Mouse (Mus musculus) C2C12 (cell line): ENCODE results near the gene Mybph. TPM values are rescaled to one million over a fixed set of nuclear protein-coding genes. Genes with fewer than 3 reads are reported as not detected.

Source experiments
- H3K27me3 ChIP-seq: one replicate; pipeline ENCODE4 v1.6.1; 2011; ENCODE audit not compliant: control insufficient read depth, insufficient read depth, insufficient read length
- H3K36me3 ChIP-seq: one replicate; pipeline ENCODE4 v1.6.1; 2011; ENCODE audit not compliant: control insufficient read depth, insufficient read depth
- H3K4me3 ChIP-seq: one replicate; pipeline ENCODE4 v1.5.1; 2011; ENCODE audit warnings: mild to moderate bottlenecking, control low read depth; ENCODE audit not compliant: poor library complexity, insufficient read depth, severe bottlenecking
- H3K79me2 ChIP-seq: one replicate; pipeline ENCODE4 v1.6.1; 2011; ENCODE audit not compliant: control insufficient read depth, insufficient read depth
- H3K79me3 ChIP-seq: one replicate; pipeline ENCODE4 v1.6.1; 2011; ENCODE audit warnings: low read depth, control low read depth
- H3ac ChIP-seq: one replicate; pipeline ENCODE3; 2011; ENCODE audit warnings: low read depth; ENCODE audit not compliant: control insufficient read depth, insufficient read length
- CEBPB ChIP-seq: IDR thresholded peaks from one replicate; pipeline ENCODE4 v1.6.1; 2011; ENCODE audit warnings: low read depth, mild to moderate bottlenecking, control low read depth, moderate library complexity
- CTCF ChIP-seq: IDR thresholded peaks from one replicate; pipeline ENCODE4 v1.5.1; 2011; ENCODE audit not compliant: control insufficient read depth, insufficient read depth, insufficient read length
- FOSL1 ChIP-seq: IDR thresholded peaks from one replicate; pipeline ENCODE4 v1.8.0; 2011; ENCODE audit warnings: mild to moderate bottlenecking, low read length; ENCODE audit not compliant: poor library complexity, insufficient read depth, severe bottlenecking
- MAX ChIP-seq: IDR thresholded peaks from one replicate; pipeline ENCODE4 v1.6.1; 2011; ENCODE audit warnings: mild to moderate bottlenecking, control low read depth
- MYOD1 ChIP-seq: IDR thresholded peaks from one replicate; pipeline ENCODE4 v1.6.1; 2011; ENCODE audit warnings: low read depth; ENCODE audit not compliant: control insufficient read depth, insufficient read length
- MYOG ChIP-seq: IDR thresholded peaks from one replicate; pipeline ENCODE4 v1.6.1; 2011; ENCODE audit not compliant: control insufficient read depth, insufficient read length; ENCODE audit errors: extremely low read depth
- USF1 ChIP-seq: IDR thresholded peaks from one replicate; pipeline ENCODE4 v1.6.1; 2011; ENCODE audit warnings: low read depth, mild to moderate bottlenecking, control low read depth, moderate library complexity
- polyA plus RNA-seq: library from polyadenylated mRNA; unstranded; fragments of >200 nt; fragmentation: generic; extraction: Trizol; gene quantifications from one replicate; pipeline ENCODE4 v1.2.1, GENCODE M21; 2012; ENCODE audit warnings: missing spikeins

The Mybph gene
- polyA plus RNA-seq, 1 experiment, result 1.4 TPM

- Histone ChIP-seq H3K27me3 (peaks cover 4% of the 10 kb centered on the region), H3K79me2 (no peaks in the 10 kb centered on the region), H3ac (no peak overlapping the region), H3K4me3 (no peak overlapping the region), H3K36me3 (no peaks in the 10 kb centered on the region), H3K79me3 (no peaks in the 10 kb centered on the region)
- TF ChIP-seq MYOD1 (no peak), CTCF (no peak), USF1 (no peak), MAX (no peak), MYOG (no peak), FOSL1 (no peak), CEBPB (no peak)
Observed at GRCm38 (mm10) chr1:134217028-134217481, 23.8 kb downstream of the Mybph start.

- Histone ChIP-seq H3K36me3 (no peaks in the 10 kb centered on the region), H3K4me3 (no peak overlapping the region), H3K79me2 (no peaks in the 10 kb centered on the region), H3K27me3 (peaks cover 4% of the 10 kb centered on the region), H3K79me3 (no peaks in the 10 kb centered on the region), H3ac (no peak overlapping the region)
- TF ChIP-seq CEBPB (no peak), CTCF (no peak), USF1 (no peak), MYOG (no peak), MAX (no peak)
Observed at GRCm38 (mm10) chr1:134217942-134218341, 24.7 kb downstream of the Mybph start.

- peaks cover 14% of the 10 kb centered on the region for H3K27me3 ChIP-seq
- no peak overlapping the region for H3K4me3 ChIP-seq
- no peaks in the 10 kb centered on the region for H3K79me3 ChIP-seq
- H3K36me3 ChIP-seq, result no peaks in the 10 kb centered on the region
- H3ac ChIP-seq, result no peak overlapping the region
- TF ChIP-seq FOSL1 (no peak), MYOG (no peak), CTCF (no peak), USF1 (no peak), CEBPB (no peak), MYOD1 (no peak), MAX (no peak)
- H3K79me2 ChIP-seq, result no peaks in the 10 kb centered on the region
Observed at GRCm38 (mm10) chr1:134219608-134220007, 26.4 kb downstream of the Mybph start.

- H3K79me2 ChIP-seq, result no peaks in the 10 kb centered on the region
- H3K79me3 ChIP-seq, result no peaks in the 10 kb centered on the region
- H3ac ChIP-seq, result no peak overlapping the region
- TF ChIP-seq FOSL1 (no peak), USF1 (no peak), MAX (no peak), MYOD1 (no peak), MYOG (no peak), CEBPB (no peak), CTCF (no peak)
- no peak overlapping the region for H3K4me3 ChIP-seq
- H3K36me3 ChIP-seq, result no peaks in the 10 kb centered on the region
- peaks cover 14% of the 10 kb centered on the region for H3K27me3 ChIP-seq
Observed at GRCm38 (mm10) chr1:134221172-134221571, 27.9 kb downstream of the Mybph start.

GRCm38 (mm10) chr1:134222122-134223055, 29.1 kb downstream of the Mybph start:
- Histone ChIP-seq H3ac (no peak overlapping the region), H3K79me2 (no peaks in the 10 kb centered on the region), H3K27me3 (peaks cover 20% of the 10 kb centered on the region), H3K79me3 (no peaks in the 10 kb centered on the region), H3K4me3 (no peak overlapping the region), H3K36me3 (no peaks in the 10 kb centered on the region)
- no peak for TF ChIP-seq USF1
- no peak for TF ChIP-seq MYOD1
- TF ChIP-seq MYOG, result no peak
- TF ChIP-seq CEBPB, result no peak
- no peak for TF ChIP-seq CTCF
- TF ChIP-seq MAX, result no peak
- no peak for TF ChIP-seq FOSL1
